Mouse (Mus musculus) embryonic fibroblast, embryonic 13.5 days (primary cell): Measurements from ENCODE around the gene Synpo2.

Experiments
- CTCF ChIP-seq: IDR thresholded peaks from 2 replicates; pipeline ENCODE4 v1.5.1; 2011; ENCODE audit warnings: mild to moderate bottlenecking, control low read depth, low read length, moderate library complexity, borderline replicate concordance; ENCODE audit not compliant: insufficient read depth
- POLR2A ChIP-seq: IDR thresholded peaks from 2 replicates; pipeline ENCODE4 v1.6.1; 2011; ENCODE audit warnings: low read depth, mild to moderate bottlenecking, control low read depth, low read length, moderate library complexity

DNA sequence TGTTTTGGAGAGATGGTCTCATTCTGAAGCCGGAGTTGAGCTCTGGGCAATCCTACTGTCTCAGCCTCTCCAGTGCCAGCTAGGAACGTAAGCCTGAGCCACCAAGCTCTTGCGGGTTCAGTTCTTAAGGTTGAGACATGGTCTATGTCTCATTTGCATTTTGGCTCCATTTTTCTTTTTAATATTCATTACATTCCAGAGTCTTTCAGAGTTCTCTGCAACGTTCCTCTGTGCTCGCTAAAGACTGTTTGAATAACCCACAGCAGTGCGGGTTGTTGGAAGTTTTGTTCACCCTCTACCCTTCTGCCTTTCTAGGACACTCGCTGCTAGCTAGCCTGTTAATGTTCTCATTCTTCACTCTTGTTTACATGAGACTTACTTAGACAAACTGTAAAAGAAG, 155.0 kb downstream of the Synpo2 start:
- no peak for TF ChIP-seq CTCF
- no peak for TF ChIP-seq POLR2A
